Comparison of ENCODE assay signal across 8 mouse cellular contexts in genomic region chr9:106199535-106200272, GRCm38 (mm10). TPM values are rescaled to one million over a fixed set of nuclear protein-coding genes. Genes with fewer than 3 reads are reported as not detected.
A peak's percentile ranks its signal among the peaks of the same experiment; 100 is the strongest.
DNase-seq lines count a peak whose midpoint lies in the region; ATAC-seq and TF ChIP-seq lines count a peak whose summit lies in the region.

Gene Ppm1m (minus strand): TSS chr9:106199746.

- no peak for DNase-seq in forebrain, embryonic 11.5 days (ENCODE audit: low spot score)
- no peak for DNase-seq in liver, postnatal 0 days
- no peak for DNase-seq in frontal cortex, postnatal 10 days (ENCODE audit: low spot score in 2 of 2)
- no peak for DNase-seq in cerebellum, postnatal 10 days

- peak within 1 kb of the TSS; percentile 91 for H3K9ac ChIP-seq in ES-Bruce4 (ENCODE audit: low read depth, poor library complexity, severe bottlenecking)
- H3K9ac ChIP-seq in forebrain, embryonic 11.5 days (ENCODE audit: low read length), result peak within 1 kb of the TSS; percentile 74
- H3K9ac ChIP-seq in hindbrain, embryonic 15.5 days, result peak within 1 kb of the TSS; percentile 56
- H3K9ac ChIP-seq in liver, postnatal 0 days (replicated peaks), result peak within 1 kb of the TSS; percentile 71

- WGBS in forebrain, embryonic 11.5 days, result 35% methylated on average over 18 of the region's 18 CpGs
- 43% methylated on average over 18 of the region's 18 CpGs for WGBS in hindbrain, embryonic 15.5 days
- 37% methylated on average over 18 of the region's 18 CpGs for WGBS in liver, postnatal 0 days (ENCODE audit: insufficient replicate concordance)

- no peaks in the 10 kb centered on the region for H3K9me3 ChIP-seq in erythroblast, embryonic 14.5 days (ENCODE audit: control insufficient read depth, low read length)
- H3K9me3 ChIP-seq in ES-Bruce4 (replicated peaks; ENCODE audit: control insufficient read depth, insufficient read depth, low read length, poor library complexity, severe bottlenecking), result no peaks in the 10 kb centered on the region
- H3K9me3 ChIP-seq in forebrain, embryonic 11.5 days (ENCODE audit: control insufficient read depth, low read length), result no peaks in the 10 kb centered on the region
- H3K9me3 ChIP-seq in hindbrain, embryonic 15.5 days, result no peaks in the 10 kb centered on the region
- H3K9me3 ChIP-seq in liver, postnatal 0 days (ENCODE audit: low read length), result no peaks in the 10 kb centered on the region

- TF ChIP-seq EP300 in ES-Bruce4 (IDR thresholded peaks at IDR 0.05; ENCODE audit: insufficient read depth, low read depth, low read length), result no peak
- TF ChIP-seq EP300 in liver, postnatal 0 days (IDR thresholded peaks at IDR 0.05; ENCODE audit: low read depth), result no peak

- ATAC-seq in erythroblast, adult 5-6 weeks (replicated peaks; ENCODE audit: low FRiP score, poor library complexity, severe bottlenecking), result no peak
- no peak for ATAC-seq in forebrain, embryonic 11.5 days (replicated peaks; ENCODE audit: low FRiP score)
- ATAC-seq in hindbrain, embryonic 15.5 days (ENCODE audit: low FRiP score, low read depth), result no peak
- peak; percentile 10; the same call in 1 of the 2 replicates for ATAC-seq in liver, postnatal 0 days

- H3K4me3 ChIP-seq in erythroblast, embryonic 14.5 days (replicated peaks), result peak within 1 kb of the TSS; percentile 71
- peak within 1 kb of the TSS; percentile 84 for H3K4me3 ChIP-seq in ES-Bruce4 (ENCODE audit: low read depth, low read length)
- H3K4me3 ChIP-seq in forebrain, embryonic 11.5 days (ENCODE audit: low read depth, low read length), result peak within 1 kb of the TSS; percentile 59
- peak within 1 kb of the TSS; percentile 54 for H3K4me3 ChIP-seq in hindbrain, embryonic 15.5 days
- peak within 1 kb of the TSS; percentile 69 for H3K4me3 ChIP-seq in liver, postnatal 0 days (ENCODE audit: low read depth, low read length)

- peaks cover 9% of the 10 kb centered on the region for H3K27me3 ChIP-seq in erythroblast, embryonic 14.5 days (ENCODE audit: control insufficient read depth)
- no peaks in the 10 kb centered on the region for H3K27me3 ChIP-seq in ES-Bruce4 (ENCODE audit: control insufficient read depth, insufficient read depth, low read length, poor library complexity, severe bottlenecking)
- H3K27me3 ChIP-seq in forebrain, embryonic 11.5 days (ENCODE audit: control insufficient read depth, insufficient read depth, low read length), result no peaks in the 10 kb centered on the region
- 0 out of 2 replicates have a peak, but pooled peaks cover 3% of the 10 kb centered on the region for H3K27me3 ChIP-seq in hindbrain, embryonic 15.5 days
- no peaks in the 10 kb centered on the region for H3K27me3 ChIP-seq in liver, postnatal 0 days (ENCODE audit: insufficient read depth, low read length)

- TF ChIP-seq CTCF in ES-Bruce4 (IDR thresholded peaks at IDR 0.05; ENCODE audit: low read depth, low read length), result no peak
- no peak for TF ChIP-seq CTCF in liver, postnatal 0 days (IDR thresholded peaks at IDR 0.05; ENCODE audit: low read depth)

- H3K27ac ChIP-seq in ES-Bruce4 (ENCODE audit: insufficient read depth, low read length), result peak within 1 kb of the TSS; percentile 40; the same call in 1 of the 2 replicates
- no peak within 1 kb of the TSS for H3K27ac ChIP-seq in forebrain, embryonic 11.5 days (ENCODE audit: low read depth, low read length)
- H3K27ac ChIP-seq in hindbrain, embryonic 15.5 days (replicated peaks), result no peak within 1 kb of the TSS
- H3K27ac ChIP-seq in liver, postnatal 0 days (ENCODE audit: low read depth), result peak within 1 kb of the TSS; percentile 56

- H3K4me1 ChIP-seq in erythroblast, embryonic 14.5 days (ENCODE audit: control insufficient read depth), result peaks cover 55% of the 10 kb centered on the region
- peaks cover 2% of the 10 kb centered on the region for H3K4me1 ChIP-seq in ES-Bruce4 (ENCODE audit: control insufficient read depth, insufficient read depth, low read length)
- peaks cover 3% of the 10 kb centered on the region; the same call in 1 of the 2 replicates for H3K4me1 ChIP-seq in forebrain, embryonic 11.5 days (replicated peaks; ENCODE audit: control insufficient read depth, insufficient read depth, low read length)
- H3K4me1 ChIP-seq in hindbrain, embryonic 15.5 days (replicated peaks), result peaks cover 44% of the 10 kb centered on the region
- H3K4me1 ChIP-seq in liver, postnatal 0 days (ENCODE audit: insufficient read depth), result peaks cover 35% of the 10 kb centered on the region

- peak within 1 kb of the TSS; percentile 56 for H3K4me2 ChIP-seq in forebrain, embryonic 11.5 days (ENCODE audit: low read depth, low read length, severe bottlenecking)
- H3K4me2 ChIP-seq in hindbrain, embryonic 15.5 days, result peak within 1 kb of the TSS; percentile 76
- H3K4me2 ChIP-seq in liver, postnatal 0 days (ENCODE audit: low read depth, low read length), result peak within 1 kb of the TSS; percentile 85

- peaks cover 13% of the 10 kb centered on the region for H3K36me3 ChIP-seq in erythroblast, embryonic 14.5 days (ENCODE audit: control insufficient read depth)
- no peaks in the 10 kb centered on the region for H3K36me3 ChIP-seq in ES-Bruce4 (ENCODE audit: control insufficient read depth, insufficient read depth, low read length, poor library complexity, severe bottlenecking)
- H3K36me3 ChIP-seq in forebrain, embryonic 11.5 days (ENCODE audit: control insufficient read depth, insufficient read depth, low read length), result no peaks in the 10 kb centered on the region
- no peaks in the 10 kb centered on the region for H3K36me3 ChIP-seq in hindbrain, embryonic 15.5 days
- peaks cover 12% of the 10 kb centered on the region for H3K36me3 ChIP-seq in liver, postnatal 0 days (replicated peaks; ENCODE audit: insufficient read depth, low read length)

- no peak for TF ChIP-seq POLR2A in ES-Bruce4 (IDR thresholded peaks at IDR 0.05; ENCODE audit: insufficient read depth, low read length)

RNA-seq across cellular contexts. Expression of gene Ppm1m, which starts in this region (rescaled TPM):
- 0.33 and 0.45 TPM in 2 replicates for polyA plus RNA-seq in erythroblast, embryonic 14.5 days (2012)
- 6.9 and 11.7 TPM in 2 replicates for total RNA-seq in erythroblast, adult 5-6 weeks (2015; ENCODE audit: low replicate concordance)
- total RNA-seq in erythroblast, adult 5-6 weeks (2017; ENCODE audit: low replicate concordance), result 9.0 and 17.0 TPM in 2 replicates
- polyA plus RNA-seq in ES-Bruce4 (2011; ENCODE audit: insufficient read depth, insufficient read length, low read depth, missing spikeins), result 23.2 and 23.4 TPM in 2 replicates
- 37.5 and 40.9 TPM in 2 replicates for polyA plus RNA-seq in forebrain, embryonic 11.5 days (2014; fragmentation: Nextera tagmentation; extraction: Ambion mirVana)
- polyA plus RNA-seq in hindbrain, embryonic 15.5 days (2015; fragmentation: Nextera tagmentation; extraction: Ambion mirVana), result 17.6 and 21.2 TPM in 2 replicates
- polyA plus RNA-seq in liver, postnatal 0 days (2015; fragmentation: Nextera tagmentation; extraction: Ambion mirVana), result 11.0 and 11.1 TPM in 2 replicates

Comparison
In these comparisons a context has a peak if more than half of its experiments do, and no peak if none do; other contexts are left out.
1. H3K27ac ChIP-seq: peak in ES-Bruce4 (single experiment) and liver, postnatal 0 days (single experiment); none in forebrain, embryonic 11.5 days (single experiment) and hindbrain, embryonic 15.5 days (single experiment).
2. Peak in every context shown above with its lines, with median percentiles within 50 percentile points of each other: H3K4me3 ChIP-seq, H3K9ac ChIP-seq and H3K4me2 ChIP-seq.